Mouse (Mus musculus): ENCODE measurements at regions not wholly inside any gene's neighbourhood (a gene's known extent, or its start where the extent isn't known, plus 50 kb on each side); places are given as distances from the start of the nearest gene placed in this dataset.

- no peak for TF ChIP-seq USF1 (IDR thresholded peaks at IDR 0.05; ENCODE audit: low read depth)
- TF ChIP-seq CTCF (IDR thresholded peaks at IDR 0.05; ENCODE audit: control insufficient read depth, insufficient read depth, insufficient read length): no peak
- TF ChIP-seq FOSL1 (IDR thresholded peaks at IDR 0.05; ENCODE audit: insufficient read depth, low read length, poor library complexity, severe bottlenecking): no peak
- TF ChIP-seq MYOG (IDR thresholded peaks at IDR 0.05; ENCODE audit: control insufficient read depth, extremely low read depth, insufficient read length): no peak
- TF ChIP-seq CEBPB (IDR thresholded peaks at IDR 0.05; ENCODE audit: low read depth): no peak
- TF ChIP-seq MAX (IDR thresholded peaks at IDR 0.05): no peak
These were observed 173.3 kb upstream of the Elac2 start for GRCm38 (mm10) chr11:64805567-64805966.

Measured in C2C12 (cell line).